Mouse (Mus musculus) cortical plate, adult 2 months (tissue): ENCODE measurements around the gene Dhdh.

Experiments
- CTCF ChIP-seq: fragments of 200-500 bp; IDR thresholded peaks from 2 replicates; pipeline ENCODE4 v1.5.1; 2011; ENCODE audit warnings: mild to moderate bottlenecking, control low read depth, low read length; ENCODE audit not compliant: insufficient read depth; ENCODE audit errors: extremely low read depth
- POLR2A ChIP-seq: fragments of 200-500 bp; IDR thresholded peaks from 2 replicates; pipeline ENCODE4 v1.6.1; 2011; ENCODE audit warnings: mild to moderate bottlenecking, low read length, control low read depth; ENCODE audit not compliant: insufficient read depth; ENCODE audit errors: extremely low read depth

DNA sequence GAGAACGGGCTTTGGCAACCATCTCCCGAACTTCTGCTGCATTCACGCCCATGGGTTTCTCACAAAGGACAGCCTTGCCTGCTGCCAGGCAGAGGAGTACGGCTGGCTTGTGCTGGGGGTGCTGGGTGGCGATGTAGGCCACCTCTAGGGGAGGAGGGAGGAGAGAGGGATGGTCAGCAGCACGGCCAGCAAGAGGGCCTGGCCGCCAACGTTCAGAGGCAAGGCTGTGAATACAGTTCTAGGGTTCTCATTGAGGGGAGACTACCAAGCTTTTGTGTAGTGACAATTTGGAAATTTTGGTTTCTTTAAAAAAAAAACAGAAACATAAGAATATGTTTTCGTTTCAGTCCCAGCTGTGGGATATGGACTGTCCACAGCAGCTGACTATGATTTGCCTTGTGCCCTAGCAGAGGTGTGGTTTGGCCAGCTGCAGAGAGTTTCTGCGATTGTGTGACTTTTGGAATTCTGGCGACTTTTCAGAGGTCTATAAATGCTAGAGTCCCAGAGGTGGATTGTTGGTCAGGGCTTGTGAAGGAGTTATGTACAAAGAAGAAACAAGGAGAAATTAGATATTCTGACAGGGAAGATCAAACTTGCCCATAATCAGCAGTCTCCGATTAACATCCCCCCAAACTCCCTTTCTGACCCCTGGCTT is 1.7 kb downstream of the Dhdh start, which contains the start of gene Gm45808:
- TF ChIP-seq CTCF (no peak), POLR2A (no peak)
